Mouse (Mus musculus) retina, postnatal 1 day (tissue): ENCODE data around the gene Gm26620.

Experiments used
- DNase-seq: peaks from one replicate; pipeline ENCODE4 v3.0.0-alpha.2; 2012

Gene Gm26620

DNA sequence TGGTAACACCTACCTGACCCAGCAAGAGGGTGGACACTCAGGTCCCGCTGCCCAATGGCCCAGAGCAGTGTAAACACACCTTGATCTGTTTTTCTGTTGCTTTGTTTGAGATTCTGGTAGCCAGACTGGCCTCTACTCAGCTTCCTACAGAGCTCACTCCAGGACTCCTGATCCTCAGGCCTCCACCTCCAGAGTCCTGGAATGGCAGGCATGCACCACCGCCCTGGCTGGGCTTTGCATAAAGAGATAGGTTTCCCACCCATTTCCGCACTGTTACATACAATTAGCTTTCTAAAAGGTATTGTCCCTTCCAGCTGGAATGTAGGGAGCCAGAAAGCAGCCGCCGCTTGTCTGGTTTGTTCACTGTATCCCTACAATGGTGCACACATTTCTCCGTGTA, 13.5 kb upstream of the Gm26620 start:
- DNase-seq = no peak

DNA sequence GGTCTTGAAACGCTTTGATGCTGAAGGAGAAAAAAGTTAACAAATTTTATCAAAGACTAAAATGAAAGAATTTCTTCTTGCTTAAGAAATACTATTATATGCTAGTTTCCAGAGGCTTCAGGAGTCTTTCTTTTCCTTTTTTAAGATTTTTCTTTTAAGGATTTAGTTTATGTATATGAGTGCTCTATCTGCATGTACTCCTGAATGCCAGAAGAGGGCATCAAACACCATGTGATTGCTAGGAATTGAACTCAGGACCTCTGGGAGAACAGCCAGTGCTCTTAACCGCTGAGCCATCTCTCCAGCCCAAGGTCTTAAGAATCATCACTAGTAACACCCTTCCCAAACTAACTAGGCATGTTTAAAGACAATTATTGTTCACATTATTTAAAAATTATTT, 12.9 kb upstream of the Gm26620 start:
- DNase-seq = no peak

DNA sequence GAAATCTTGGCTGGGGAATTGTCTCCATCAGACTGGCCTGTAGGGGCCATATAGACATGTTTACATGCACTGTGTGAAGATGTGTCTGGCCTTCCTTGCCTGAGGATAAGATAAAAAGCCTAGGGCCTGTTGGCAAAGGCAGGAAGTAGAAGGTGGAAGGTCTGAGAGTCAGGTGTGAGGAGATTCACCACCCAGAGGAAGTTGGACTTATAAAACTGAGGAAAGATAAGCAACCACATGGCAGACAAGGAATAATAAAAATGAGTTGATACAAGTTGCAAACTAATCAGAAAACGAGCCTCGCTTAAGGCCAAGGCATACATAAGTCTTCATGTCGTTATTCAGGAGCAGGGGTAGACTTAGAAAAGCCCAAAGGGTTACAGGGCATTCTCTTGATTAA, 9.2 kb upstream of the Gm26620 start:
- no peak for DNase-seq

DNA sequence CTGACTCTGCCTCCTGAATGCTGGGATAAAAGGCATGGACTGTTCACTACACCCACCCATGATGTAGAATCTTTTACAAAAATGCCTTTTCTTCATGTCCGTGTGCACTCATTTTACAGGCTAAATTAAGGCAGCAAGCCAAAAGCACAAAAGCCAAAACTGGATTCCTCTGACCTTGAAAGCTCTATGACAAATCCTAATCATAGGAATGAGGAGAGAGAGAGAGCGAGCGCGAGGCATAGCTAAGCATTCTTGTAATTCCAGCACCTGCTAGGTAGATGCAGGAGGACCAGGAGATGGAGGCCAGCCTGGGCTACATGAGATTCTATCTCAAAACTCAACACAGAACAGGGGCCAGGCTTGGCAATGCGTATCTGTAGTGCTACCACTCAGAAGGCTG, 8.0 kb upstream of the Gm26620 start:
- DNase-seq = no peak

DNA sequence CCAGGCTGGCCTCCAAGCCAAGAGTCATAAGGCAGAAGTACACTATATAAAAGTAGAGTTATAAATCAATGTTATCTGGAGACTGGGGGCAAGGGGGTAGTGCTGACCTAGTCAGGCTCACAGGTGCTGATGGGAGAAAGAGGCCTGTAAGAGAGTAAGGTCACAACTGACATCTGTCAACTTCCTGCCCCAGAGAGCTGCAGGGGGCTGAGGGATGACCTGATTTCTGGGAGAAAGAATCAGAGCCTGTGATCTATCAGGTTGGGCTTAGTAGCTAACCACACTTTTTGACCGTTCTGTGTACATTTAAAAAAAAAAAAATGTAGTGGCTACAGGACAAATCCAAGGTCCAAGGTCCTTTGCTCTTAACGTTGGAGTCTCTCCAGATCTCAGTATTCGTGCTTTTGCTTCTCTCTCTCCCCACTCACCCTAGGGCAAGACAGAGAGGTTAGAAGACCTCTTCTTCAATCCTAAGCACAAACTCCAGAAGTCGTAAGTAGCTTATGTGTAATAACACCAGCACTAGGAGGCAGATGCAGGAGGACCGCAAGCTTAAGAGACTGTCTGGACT, 1.9 kb upstream of the Gm26620 start:
- DNase-seq = no peak

DNA sequence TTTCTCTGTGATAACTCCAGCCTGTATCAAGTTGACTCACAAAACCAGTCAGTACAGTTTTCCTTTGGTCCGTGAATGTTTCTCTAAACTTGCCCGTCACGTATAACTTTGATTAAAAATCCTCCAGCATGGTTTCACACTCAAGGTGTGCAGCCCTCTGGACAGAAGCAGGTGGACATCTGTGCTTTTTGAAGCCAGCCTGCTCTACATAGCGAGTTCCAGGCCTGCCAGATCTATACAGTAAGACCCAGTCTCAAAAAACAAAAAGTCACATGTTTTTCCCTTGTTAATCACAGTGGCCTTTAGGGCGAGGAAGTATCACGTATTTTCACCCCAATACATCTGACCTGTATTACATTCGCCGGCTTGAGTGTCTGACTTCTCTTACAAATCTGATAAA, 475 bp upstream of the Gm26620 start:
- no peak for DNase-seq

DNA sequence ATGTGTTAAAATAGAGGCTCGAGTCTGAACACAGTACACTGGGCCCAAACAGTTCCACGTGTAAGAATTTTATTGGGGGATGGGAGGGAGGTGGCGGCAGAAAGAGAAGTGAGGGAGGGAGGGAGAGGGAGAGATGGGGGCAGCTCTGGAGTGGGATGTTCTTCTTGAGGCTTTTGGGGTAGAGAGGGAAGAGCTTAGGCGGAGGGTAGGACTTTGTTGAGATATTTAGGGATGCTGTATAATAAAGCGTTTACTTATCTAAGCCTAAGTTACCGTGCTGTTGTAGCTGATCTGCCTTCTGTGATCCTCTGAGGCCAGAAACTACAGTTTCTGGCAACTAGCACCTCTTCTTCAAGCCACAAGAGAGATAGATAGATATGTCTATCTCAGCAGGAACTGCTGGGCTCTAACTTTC, 1.2 kb downstream of the Gm26620 start:
- no peak for DNase-seq

DNA sequence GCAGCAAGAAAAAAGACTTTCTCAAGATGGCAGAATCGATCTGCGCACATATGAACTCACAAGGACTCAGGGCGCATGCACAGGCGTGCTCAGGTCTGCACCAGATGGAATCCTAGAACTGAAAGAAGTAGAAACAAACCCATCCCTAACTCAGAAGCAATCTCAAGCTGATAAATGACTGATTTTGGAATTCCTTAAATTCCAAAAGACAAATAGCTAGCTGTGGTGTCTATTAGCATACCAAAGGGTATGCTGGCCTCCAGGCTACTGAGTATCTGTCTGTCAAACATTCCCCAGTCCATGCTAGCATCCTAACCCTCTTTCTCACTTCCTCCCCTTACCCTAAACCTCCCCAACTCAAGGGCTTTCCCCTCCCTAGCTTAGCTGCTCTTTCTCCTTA, 4.4 kb downstream of the Gm26620 start:
- DNase-seq = no peak

DNA sequence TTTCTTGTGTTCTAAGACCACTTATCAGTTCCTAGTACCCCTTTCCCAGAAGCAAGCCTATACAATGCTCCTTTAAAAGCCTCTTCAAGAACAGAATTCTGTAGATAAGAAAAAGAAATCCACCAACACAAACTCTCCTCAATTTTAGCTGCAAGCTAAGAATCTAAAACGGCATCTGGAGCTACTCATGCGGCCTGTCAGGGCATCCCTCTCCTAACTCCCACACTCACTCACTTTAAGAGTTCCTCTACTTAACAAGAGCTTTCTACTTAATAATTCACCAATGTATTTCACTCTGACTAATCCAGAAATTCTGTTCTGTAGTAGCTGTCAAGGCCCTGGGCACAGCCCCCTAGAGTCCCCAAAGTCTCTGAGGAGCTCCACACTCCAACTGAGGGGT, 6.8 kb downstream of the Gm26620 start:
- DNase-seq = no peak

DNA sequence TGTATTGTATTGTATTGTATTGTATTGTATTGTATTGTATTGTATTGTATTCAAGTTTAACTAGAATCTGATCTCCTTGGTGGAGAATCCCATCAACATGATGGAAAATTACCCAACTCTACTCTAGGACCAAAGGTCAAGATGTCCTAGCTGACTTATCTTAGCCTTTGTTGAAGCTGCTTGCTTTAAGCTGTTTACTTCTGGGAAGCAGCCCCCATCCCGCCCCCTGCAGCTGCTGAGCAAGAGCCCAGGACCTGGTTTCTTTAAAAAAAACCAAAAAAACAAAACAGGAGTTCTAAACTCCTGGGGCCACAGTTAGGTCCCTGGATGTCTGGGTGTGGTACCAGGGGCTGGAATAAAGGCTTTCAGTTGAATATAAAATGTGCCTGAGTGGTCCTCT, 7.4 kb downstream of the Gm26620 start:
- DNase-seq = no peak

DNA sequence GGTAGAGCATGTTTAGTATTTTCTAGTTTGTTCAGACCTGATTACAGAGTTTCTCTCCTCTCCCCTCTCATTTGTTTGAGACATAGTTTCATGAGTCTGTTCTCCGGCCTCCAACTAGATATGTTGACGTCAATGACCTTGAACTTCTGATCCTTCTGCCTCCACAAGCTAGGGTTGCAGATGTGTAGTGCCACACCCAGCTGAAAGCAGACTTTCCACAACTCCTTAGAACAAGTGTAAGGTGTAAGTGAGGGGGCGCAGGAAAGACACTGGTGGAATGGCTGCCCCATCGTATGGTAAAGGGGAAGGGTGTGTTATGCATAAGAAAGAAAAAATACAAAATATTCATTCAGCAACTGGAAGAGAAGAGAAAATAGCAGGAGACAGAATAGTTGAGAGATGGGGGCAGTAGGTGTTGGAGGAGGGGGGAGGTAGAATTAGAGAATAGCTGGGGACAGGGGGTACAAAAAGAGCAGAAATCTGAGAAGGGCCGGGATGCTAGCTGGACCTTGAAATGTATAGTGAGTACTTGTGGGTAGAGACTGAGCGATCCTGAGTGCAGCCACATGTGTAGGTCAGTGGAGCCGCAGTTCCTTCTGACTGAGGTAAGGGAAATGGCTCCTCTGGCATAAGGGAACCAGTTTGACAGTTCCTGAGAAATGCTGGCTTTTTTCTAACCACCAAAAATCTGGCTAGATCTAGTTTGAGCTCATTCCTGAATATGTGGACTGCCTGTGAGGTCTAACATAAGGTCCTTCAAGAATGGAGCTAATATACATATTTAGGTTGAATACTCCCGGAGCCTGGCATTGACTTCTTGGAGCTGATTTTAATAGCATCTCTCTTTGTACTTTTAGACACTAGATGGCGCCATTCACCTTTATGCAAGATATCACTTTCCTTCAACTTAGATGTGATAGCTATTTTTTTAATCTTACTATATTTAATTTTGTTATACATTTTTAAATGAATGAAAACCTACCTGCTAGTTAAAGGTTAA, 10.0 kb downstream of the Gm26620 start:
- peak; percentile 68 for DNase-seq

DNA sequence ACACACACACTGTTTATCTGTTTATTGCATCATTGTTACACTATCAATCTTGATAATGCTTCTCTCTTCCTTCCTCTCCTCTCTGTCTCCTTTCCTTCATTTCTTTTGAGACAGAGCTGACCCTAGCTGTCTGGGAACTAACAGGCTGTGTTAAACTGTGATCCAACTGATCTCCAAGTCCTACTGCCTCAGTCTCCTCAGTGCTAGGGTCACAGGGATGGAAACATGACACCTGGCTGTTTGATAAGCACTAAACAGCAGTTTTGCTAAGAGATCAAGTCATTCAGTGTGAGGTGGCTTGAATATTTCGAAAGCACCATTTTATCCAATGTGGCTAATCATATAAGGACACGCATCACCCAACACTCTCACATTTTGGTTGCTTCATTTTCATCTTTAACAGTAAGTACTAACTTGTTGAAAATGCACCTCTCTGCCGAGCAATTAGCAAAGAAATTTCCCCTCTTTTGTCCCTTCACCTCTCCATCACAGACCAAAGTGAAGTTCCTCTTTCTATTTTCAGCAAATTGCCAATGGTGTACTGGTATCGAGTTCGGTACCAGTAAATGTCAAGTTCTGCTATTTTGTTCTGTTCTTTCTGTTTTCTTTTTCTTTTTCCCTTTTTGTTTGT, 11.9 kb downstream of the Gm26620 start:
- DNase-seq = no peak

DNA sequence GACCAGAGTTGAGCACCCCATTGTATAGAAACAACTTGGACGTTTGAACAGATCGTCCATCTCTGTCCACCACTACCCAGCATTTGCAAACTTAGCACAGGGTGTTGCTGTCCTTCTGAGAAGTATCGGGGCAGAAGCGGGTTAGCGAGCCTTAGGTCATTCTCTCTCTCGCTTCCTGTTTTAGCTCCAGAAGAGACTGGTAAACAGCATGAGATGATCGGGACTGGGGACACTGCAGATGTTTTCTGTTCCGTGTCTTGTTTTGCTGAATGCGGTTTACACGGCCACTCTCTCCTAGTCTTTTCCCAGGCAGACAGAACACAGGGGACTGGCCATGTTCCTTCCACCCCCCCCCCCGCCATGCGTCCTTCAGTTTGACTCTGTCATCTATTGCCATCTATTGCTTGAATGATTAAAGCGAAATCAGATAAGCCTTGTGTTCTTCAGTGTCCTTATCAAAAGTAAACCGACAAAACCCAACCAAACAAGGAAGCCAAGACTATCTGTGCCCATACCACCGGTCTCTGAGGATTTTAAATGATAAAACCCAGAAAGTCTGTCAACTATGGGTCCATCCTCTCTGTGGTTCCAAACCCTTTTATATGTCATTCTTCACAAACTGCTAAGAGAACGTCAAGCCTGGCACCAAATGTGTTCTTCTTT, 13.7 kb downstream of the Gm26620 start:
- no peak for DNase-seq

DNA sequence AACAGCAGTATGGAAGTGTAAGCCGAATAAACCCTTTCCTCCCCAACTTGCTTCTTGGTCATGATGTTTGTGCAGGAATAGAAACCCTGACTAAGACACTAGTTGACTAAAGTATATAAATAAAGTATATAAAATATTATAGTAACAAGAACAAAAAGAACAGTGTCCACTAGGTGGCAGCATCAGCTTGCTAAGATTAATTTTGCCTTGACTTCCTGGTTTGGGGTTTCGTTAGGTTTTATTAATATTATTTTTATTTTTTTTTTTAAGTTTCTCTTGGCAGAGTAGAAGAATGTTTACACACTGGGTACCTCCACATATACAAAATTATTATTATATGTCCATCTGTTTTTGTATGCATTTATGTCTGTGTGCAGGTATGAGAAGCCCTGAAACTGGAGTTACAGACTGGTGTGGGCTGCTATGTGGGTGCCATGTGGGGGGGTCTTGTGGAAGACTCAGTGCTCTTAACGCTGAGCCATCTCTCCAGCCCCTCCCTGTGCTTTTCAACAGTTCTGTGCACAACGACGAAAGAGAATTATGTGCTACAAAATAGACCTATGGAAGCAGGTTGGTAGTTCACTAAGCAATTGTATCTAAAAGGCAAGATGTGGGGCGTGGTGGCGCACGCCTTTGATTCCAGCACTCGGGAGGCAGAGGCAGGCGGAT, 16.1 kb downstream of the Gm26620 start:
- peak; percentile 72 for DNase-seq

DNA sequence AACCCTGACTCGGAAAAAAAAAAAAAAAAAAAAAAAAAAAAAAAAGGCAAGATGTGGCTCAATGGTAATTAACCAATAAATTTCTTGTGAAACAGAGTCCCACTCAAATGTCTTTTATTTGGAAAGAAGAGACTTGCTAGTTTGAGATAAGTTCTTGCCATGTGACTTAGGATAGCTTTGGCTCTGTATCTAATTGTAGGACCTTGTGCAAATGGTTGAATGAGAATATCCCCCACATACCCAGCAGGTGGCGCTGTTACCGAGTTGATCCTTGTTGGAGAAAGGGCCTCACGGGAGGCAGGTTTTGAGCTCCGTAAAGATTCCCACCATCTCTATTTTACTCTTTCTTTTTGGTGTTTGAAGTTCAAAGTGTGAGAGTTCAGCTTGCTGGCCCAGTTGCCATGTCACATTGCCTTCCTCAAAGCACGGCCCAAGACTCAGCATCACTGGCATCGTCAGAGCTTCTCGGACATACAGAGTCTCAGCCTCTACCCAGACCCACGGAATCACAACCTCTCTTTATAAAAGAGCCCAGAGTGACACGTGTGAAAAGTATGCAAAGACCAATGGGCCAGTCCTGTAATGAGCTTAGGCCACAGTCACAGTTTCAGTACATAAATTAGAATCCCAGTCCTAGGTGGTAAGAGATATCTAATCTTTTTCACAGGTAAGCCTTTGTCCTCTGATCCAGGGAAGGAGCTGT, 16.8 kb downstream of the Gm26620 start:
- peak; percentile 88 for DNase-seq

DNA sequence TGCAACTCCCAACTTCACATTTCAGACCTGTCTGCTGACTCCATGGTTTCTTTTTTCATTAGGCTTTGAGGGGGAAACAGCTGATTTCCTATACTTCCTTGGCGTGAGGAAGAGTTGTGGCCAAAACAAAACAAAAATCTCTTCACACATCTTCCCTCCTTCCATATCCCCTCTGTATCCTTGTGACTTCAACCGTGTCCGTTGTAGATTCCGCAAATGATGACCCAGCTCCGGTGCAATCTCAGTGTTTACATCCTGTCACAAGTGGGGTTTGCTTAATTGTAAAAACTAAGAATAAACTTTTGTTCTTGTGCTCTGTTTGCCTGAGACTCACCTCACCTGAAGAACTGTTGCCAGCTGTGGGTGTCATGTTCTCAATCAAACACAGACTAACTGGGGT, 18.6 kb downstream of the Gm26620 start:
- DNase-seq = no peak

DNA sequence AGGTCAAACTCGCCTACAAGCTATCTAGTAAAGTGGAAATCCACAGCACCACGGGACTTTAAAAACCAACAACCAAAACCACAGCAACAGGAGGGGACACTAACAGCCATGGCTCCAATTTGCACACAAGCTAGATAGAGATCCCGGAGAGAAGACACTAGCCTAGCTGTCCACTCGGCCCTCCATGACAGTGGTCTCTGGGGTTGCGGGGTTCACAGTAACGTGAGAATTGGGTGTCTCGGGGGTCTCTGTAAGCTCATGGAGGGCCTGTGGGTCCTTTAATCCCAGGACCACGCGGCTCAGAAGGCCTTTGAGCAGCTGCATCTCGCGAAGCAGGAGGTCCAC, 22.2 kb downstream of the Gm26620 start:
- peak; percentile 41 for DNase-seq

DNA sequence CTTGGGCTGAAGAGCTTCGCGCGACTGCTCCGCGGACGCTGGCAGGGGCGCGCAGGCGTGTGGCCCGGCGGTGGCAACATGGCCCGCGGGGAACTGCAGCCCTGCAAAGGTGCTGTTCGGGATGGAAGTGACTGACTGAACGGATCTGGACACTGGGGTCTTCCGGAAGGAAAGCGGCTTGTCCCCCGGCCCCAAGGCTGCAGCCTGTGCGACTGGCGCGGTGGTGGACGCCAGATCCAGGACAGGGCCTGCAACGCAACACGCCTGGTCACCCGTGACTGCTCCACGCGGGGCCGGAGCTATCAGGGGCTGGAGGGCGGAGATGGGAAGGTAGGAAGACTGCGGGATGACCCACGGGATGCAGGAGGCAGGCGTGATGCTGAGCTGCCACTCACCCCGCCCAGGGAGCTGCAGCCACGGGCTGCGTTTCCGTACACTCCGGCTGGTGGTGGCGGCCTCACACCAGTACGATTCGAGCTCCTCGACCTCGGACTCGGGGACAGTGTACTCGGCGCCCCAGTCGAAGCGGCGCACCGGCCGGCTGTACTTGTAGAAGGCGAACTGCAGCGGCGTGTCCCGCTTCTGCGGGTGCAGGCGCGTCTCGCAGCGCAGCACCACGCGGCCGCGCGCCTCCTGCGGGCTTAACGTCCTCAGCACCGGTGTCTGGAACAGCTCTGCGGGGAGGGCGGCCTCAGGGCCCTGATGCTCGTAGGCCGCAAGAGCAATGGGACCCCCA, 22.8 kb downstream of the Gm26620 start:
- peak; percentile 59 for DNase-seq

DNA sequence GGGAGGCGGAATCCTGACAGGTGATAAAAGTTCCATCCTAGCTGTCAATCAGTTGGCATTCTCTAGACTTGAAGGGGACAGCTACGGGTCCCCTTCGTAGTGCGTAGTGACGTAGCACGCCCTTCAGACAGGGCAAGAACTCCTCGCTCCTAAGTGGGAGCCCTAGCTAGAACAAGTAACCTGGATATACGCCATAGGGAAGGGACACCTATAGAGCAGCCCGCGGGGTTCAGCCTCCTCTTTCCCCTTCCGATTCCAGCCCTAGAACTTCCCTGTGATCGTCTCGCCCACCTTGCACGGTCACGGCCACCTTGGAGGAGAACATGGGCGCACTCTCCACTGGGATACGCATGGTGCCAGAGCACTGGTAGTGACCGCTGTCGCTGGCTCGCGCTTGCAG, 23.5 kb downstream of the Gm26620 start:
- DNase-seq = peak; percentile 34

DNA sequence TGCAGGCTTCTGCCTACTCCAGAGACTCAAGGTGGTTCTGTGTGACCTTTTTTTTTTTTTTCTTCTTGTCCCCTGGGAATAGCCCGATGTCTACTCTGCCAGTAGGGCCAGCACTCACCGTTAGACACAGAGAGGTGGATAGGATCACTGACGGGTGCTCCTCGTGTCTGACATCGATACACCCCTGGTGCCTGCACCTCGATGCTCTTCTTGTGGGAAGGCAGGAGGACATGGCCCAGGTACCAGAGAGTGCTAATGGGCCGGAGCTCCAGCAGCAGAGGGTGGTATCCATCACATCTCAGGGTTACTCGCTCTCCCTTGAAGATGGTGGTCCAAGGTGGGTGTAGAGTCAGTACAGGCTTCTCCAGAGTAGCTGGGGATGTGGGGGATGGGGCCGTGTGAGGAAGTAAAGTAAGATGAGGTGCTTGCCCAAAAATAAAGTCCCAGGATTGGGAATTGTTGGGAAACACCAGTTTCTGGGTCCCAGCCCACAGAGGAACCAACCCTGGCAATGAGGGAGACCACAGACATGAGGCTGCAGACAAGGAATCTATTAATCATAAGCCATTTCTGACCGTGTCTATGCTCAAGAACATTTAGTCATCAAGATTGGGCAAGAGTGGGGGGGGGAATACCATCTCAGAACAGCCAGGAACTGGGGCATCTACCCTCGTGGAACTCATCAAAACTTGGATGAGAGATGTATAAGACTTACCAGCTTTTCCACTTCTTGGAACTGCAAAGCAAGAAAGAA, 27.2 kb downstream of the Gm26620 start:
- no peak for DNase-seq
